Mouse (Mus musculus): ENCODE results near the gene Zdhhc25.

- no peak for TF ChIP-seq ZC3H11A (IDR thresholded peaks at IDR 0.05; ENCODE audit: borderline replicate concordance, low read depth, low read length)
- TF ChIP-seq HCFC1 (IDR thresholded peaks at IDR 0.05; ENCODE audit: borderline replicate concordance, insufficient read depth, low read length) = no peak
- TF ChIP-seq ZNF384 (IDR thresholded peaks at IDR 0.05; ENCODE audit: low read depth, low read length) = 0 out of 2 replicates have a peak, but pooled peaks have one; percentile 25
- no peak for TF ChIP-seq CHD2 (IDR thresholded peaks at IDR 0.05; ENCODE audit: low read depth, low read length)
Observed at GRCm38 (mm10) chr15:88623891-88624290, 23.8 kb downstream of the Zdhhc25 start.

All from ES-E14 (cell line).